Mouse (Mus musculus) layer of hippocampus, adult 2 months (tissue): ENCODE measurements around the gene Adgrg6. TPM values are rescaled to one million over a fixed set of nuclear protein-coding genes. Genes with fewer than 3 reads are reported as not detected.
A peak's percentile ranks its signal among the peaks of the same experiment; 100 is the strongest.

ENCODE experiments used
- DNase-seq, 2 experiments: peaks; one replicate each; pipeline ENCODE4 v3.0.0; 2022; ENCODE audit warnings: low spot score in 2 of 2
- H3K27ac ChIP-seq: fragments of 200-600 bp; 2 replicates; pipeline ENCODE4 v1.8.1; 2022
- H3K4me3 ChIP-seq: fragments of 200-600 bp; 2 replicates; pipeline ENCODE4 v1.8.1; 2022; ENCODE audit warnings: mild to moderate bottlenecking
- CTCF ChIP-seq: fragments of 200-600 bp; conservative IDR thresholded peaks from 2 replicates; pipeline ENCODE4 v1.8.1; 2022; ENCODE audit warnings: antibody characterized with exemption, mild to moderate bottlenecking, moderate library complexity
- total RNA-seq, 2 experiments: library from RNA; stranded (reverse); gene quantifications; 2 replicates each; pipeline ENCODE4 v1.2.3; 2021

Gene Adgrg6
- total RNA-seq, 2 experiments from 2014 or later: 0.59 to 1.2 TPM

DNA sequence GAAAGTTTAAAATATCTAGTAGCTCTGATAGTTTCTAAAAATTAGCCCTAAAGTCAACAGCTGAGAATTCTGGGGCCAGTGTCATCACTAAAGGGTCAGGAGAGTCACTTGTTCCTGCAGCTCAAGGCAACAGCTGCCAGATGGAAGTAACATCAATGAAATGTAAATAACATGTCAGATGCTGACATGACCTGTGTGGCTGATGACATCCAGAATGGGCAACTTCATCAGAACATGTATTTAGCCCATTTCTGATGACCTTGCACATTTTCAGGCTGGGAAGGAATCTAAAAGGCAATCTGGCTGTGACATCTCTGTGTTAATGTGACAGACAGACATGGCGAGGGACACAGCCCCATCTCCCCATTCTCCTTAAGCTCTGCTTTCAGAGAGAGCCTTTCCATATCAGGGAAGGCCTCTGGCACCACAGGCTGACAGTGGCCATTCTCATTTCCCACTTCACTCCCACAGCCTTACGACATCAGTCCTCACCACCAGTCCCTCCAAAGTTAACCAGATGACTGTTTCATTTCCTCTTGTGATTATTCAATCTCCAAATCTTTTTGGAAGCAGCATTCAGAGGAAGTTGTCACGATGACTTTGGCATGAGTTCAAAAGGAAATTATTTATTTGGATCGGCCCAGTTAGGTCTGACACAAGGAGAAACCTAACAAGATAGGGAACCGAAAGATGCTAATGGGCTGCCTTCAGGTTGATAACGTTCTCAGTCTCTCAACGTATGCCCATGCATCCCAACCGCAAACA lies 70.7 kb downstream of the Adgrg6 start:
- no peak for TF ChIP-seq CTCF
- Histone ChIP-seq H3K27ac (no peak overlapping the region), H3K4me3 (no peak overlapping the region)
- no peak for DNase-seq

- Histone ChIP-seq H3K27ac (no peak overlapping the region), H3K4me3 (no peak overlapping the region)
- no peak for DNase-seq
- TF ChIP-seq CTCF: no peak
Measured at GRCm38 (mm10) chr10:14471039-14471550, 74.4 kb downstream of the Adgrg6 start.

GRCm38 (mm10) chr10:14468623-14469022 lies 76.8 kb downstream of the Adgrg6 start:
- Histone ChIP-seq H3K27ac (no peak overlapping the region), H3K4me3 (no peak overlapping the region)
- no peak for TF ChIP-seq CTCF
- no peak for DNase-seq

DNA sequence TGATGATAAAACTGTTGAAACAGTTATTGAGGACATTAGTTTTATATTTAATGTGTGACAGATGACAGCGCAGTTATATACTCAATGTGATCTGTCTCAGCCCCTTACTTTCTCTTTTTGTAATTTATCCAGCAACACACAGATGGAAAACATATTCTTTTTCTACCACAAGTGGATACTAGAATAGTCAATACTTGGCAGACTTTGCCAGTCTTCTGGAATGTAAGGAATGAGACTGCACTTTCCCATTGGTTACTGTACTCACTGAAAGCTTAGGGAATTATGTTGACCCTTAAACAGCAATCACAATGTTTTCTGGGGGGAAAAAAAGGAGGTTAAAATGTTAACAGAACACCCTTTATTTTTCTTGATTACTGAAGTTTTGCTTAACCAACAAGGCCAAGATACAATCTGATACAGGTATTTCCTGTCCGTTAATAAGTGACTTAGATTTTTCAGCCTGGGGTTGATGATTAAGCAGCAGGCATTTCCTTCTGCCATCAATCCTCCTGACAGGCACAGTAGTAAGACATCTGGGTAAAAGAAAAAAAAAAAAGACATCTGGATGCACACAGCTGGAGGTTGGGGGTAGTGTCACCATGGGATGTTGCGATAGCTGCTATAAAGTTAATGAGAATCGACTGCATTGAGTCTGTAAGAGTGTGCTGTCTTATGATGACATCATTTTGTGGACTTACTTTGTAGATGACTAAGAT lies 81.5 kb downstream of the Adgrg6 start:
- DNase-seq: no peak
- H3K27ac ChIP-seq: no peak overlapping the region
- no peak overlapping the region for H3K4me3 ChIP-seq
- no peak for TF ChIP-seq CTCF

- H3K27ac ChIP-seq: no peak overlapping the region
- no peak for DNase-seq
- no peak overlapping the region for H3K4me3 ChIP-seq
- no peak for TF ChIP-seq CTCF
Measured at GRCm38 (mm10) chr10:14460933-14461514, 84.4 kb downstream of the Adgrg6 start.

- no peak for DNase-seq
- Histone ChIP-seq H3K27ac (no peak overlapping the region), H3K4me3 (no peak overlapping the region)
- TF ChIP-seq CTCF: no peak
Measured at GRCm38 (mm10) chr10:14460252-14460932, 85.1 kb downstream of the Adgrg6 start.

DNA sequence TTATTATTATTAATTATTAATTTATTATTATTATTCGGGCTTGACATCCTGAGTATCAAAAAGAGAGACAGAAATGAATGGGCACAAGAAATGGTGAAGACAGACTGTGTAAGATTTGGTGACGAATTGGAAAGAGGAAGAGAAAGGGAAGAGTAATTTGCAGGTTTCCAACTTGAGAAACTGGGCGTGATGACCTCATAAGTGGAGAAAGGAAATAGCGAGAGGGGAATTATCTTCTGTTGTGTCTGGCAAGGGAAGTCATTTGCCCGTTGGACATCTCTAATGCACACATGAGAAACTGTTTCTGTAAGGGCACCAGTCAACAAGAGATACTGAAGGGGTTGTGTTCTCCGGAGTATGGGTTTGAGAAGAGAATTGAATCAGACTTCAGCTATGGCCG lies 85.6 kb downstream of the Adgrg6 start:
- Histone ChIP-seq H3K4me3 (no peak overlapping the region), H3K27ac (no peak overlapping the region)
- TF ChIP-seq CTCF: no peak
- no peak for DNase-seq

GRCm38 (mm10) chr10:14459330-14459729 lies 86.1 kb downstream of the Adgrg6 start:
- TF ChIP-seq CTCF: no peak
- DNase-seq: no peak
- Histone ChIP-seq H3K4me3 (no peak overlapping the region), H3K27ac (no peak overlapping the region)

- no peak overlapping the region for H3K4me3 ChIP-seq
- no peak for TF ChIP-seq CTCF
- H3K27ac ChIP-seq: no peak overlapping the region
- no peak for DNase-seq
Measured at GRCm38 (mm10) chr10:14454481-14454880, 91.0 kb downstream of the Adgrg6 start.

GRCm38 (mm10) chr10:14451811-14452210 lies 93.6 kb downstream of the Adgrg6 start:
- H3K27ac ChIP-seq: no peak overlapping the region
- peak in 1 of 2 experiments; percentile 4 for DNase-seq
- peak; percentile 85 for TF ChIP-seq CTCF
- no peak overlapping the region for H3K4me3 ChIP-seq

DNA sequence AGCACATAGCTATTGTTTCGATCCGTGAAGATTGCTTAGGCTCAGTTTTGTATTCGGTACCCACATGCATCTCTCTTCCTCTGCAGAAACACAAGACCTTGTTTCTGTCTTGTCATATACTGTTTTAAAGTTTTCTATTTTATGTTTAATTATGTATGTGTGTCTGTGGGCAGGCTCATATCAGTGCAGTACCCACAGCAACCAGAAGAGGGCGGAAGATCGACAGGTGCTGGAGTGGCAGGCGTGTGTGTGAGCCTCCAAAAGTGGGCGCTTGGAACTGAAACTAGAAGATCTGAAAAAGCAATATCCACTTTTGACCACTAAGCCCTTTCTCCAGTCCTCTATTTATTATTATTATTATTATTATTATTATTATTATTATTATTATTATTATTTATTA lies 95.4 kb downstream of the Adgrg6 start:
- no peak for DNase-seq
- H3K27ac ChIP-seq: no peak overlapping the region
- peak; percentile 58 for TF ChIP-seq CTCF
- H3K4me3 ChIP-seq: no peak overlapping the region

GRCm38 (mm10) chr10:14445590-14446291 lies 99.7 kb downstream of the Adgrg6 start:
- Histone ChIP-seq H3K27ac (no peak overlapping the region), H3K4me3 (no peak overlapping the region)
- no peak for TF ChIP-seq CTCF
- no peak for DNase-seq
